Mouse (Mus musculus) myocyte (in vitro differentiated cells): Measurements from ENCODE around the gene Fstl4. TPM values are rescaled to one million over a fixed set of nuclear protein-coding genes. Genes with fewer than 3 reads are reported as not detected.

Experiments used
- H3K27me3 ChIP-seq: one replicate; pipeline ENCODE4 v1.6.1; 2011; ENCODE audit not compliant: control insufficient read depth, insufficient read depth, insufficient read length
- H3K36me3 ChIP-seq: one replicate; pipeline ENCODE4 v1.6.1; 2011; ENCODE audit not compliant: control insufficient read depth, insufficient read depth
- H3K4me2 ChIP-seq: one replicate; pipeline ENCODE4 v1.6.1; 2011; ENCODE audit warnings: low read depth, control low read depth
- H3K4me3 ChIP-seq: one replicate; pipeline ENCODE4 v1.5.1; 2011; ENCODE audit warnings: mild to moderate bottlenecking, control low read depth, moderate library complexity
- H3K79me2 ChIP-seq: one replicate; pipeline ENCODE4 v1.6.1; 2011; ENCODE audit not compliant: control insufficient read depth, insufficient read depth
- H3ac ChIP-seq: one replicate; pipeline ENCODE4 v1.6.1; 2011; ENCODE audit not compliant: control insufficient read depth, insufficient read length
- CEBPB ChIP-seq: IDR thresholded peaks from 2 replicates; pipeline ENCODE4 v1.6.1; 2011; ENCODE audit warnings: mild to moderate bottlenecking, moderate library complexity; ENCODE audit not compliant: poor library complexity, insufficient read depth, severe bottlenecking
- E2F4 ChIP-seq: IDR thresholded peaks from one replicate; pipeline ENCODE4 v1.6.1; 2011; ENCODE audit warnings: mild to moderate bottlenecking, control low read depth, moderate library complexity; ENCODE audit not compliant: insufficient read depth
- MAX ChIP-seq: IDR thresholded peaks from one replicate; pipeline ENCODE4 v1.6.1; 2011; ENCODE audit warnings: low read depth, mild to moderate bottlenecking, control low read depth
- MYOD1 ChIP-seq, 3 experiments: IDR thresholded peaks; one replicate each; pipeline ENCODE4 v1.6.1; 2011; ENCODE audit warnings: control low read depth in 2 of 3, low read depth in 2 of 3, mild to moderate bottlenecking in 2 of 3, moderate library complexity in 1 of 3; ENCODE audit not compliant: insufficient read length in 2 of 3, control insufficient read depth in 1 of 3
- MYOG ChIP-seq, 3 experiments: IDR thresholded peaks; one replicate each; pipeline ENCODE4 v1.6.1; 2011; ENCODE audit warnings: control low read depth in 2 of 3, low read depth in 2 of 3, mild to moderate bottlenecking in 2 of 3; ENCODE audit not compliant: insufficient read length in 2 of 3, control insufficient read depth in 1 of 3, insufficient read depth in 1 of 3
- POLR2A ChIP-seq: IDR thresholded peaks from one replicate; pipeline ENCODE4 v1.6.1; 2011; ENCODE audit warnings: low read depth, mild to moderate bottlenecking, control low read depth, moderate library complexity; ENCODE audit not compliant: insufficient read length
- POLR2AphosphoS2 ChIP-seq: IDR thresholded peaks from one replicate; pipeline ENCODE4 v1.6.1; 2011; ENCODE audit warnings: low read depth, control low read depth; ENCODE audit not compliant: insufficient read length
- REST ChIP-seq: IDR thresholded peaks from one replicate; pipeline ENCODE4 v1.6.1; 2011; ENCODE audit warnings: mild to moderate bottlenecking, control low read depth, moderate library complexity; ENCODE audit not compliant: insufficient read depth, insufficient read length
- SRF ChIP-seq: IDR thresholded peaks from one replicate; pipeline ENCODE4 v1.6.1; 2011; ENCODE audit warnings: low read depth; ENCODE audit not compliant: control insufficient read depth, insufficient read length
- TCF12 ChIP-seq: IDR thresholded peaks from one replicate; pipeline ENCODE4 v1.6.1; 2011; ENCODE audit warnings: mild to moderate bottlenecking, control low read depth; ENCODE audit not compliant: poor library complexity, insufficient read depth, severe bottlenecking
- TCF3 ChIP-seq: IDR thresholded peaks from one replicate; pipeline ENCODE4 v1.6.1; 2011; ENCODE audit warnings: low read depth, control low read depth; ENCODE audit not compliant: insufficient read length
- USF1 ChIP-seq: IDR thresholded peaks from one replicate; pipeline ENCODE4 v1.6.1; 2011; ENCODE audit warnings: low read depth, mild to moderate bottlenecking, control low read depth, moderate library complexity
- polyA plus RNA-seq: library from polyadenylated mRNA; unstranded; fragments of >200 nt; fragmentation: generic; extraction: Trizol; gene quantifications from one replicate; pipeline ENCODE4 v1.2.1, GENCODE M21; 2012; ENCODE audit warnings: missing spikeins

The Fstl4 gene
- polyA plus RNA-seq, 1 experiment = not detected

- Histone ChIP-seq H3K4me2 (no peak overlapping the region), H3K36me3 (no peaks in the 10 kb centered on the region), H3K27me3 (no peaks in the 10 kb centered on the region), H3ac (no peak overlapping the region), H3K4me3 (no peak overlapping the region), H3K79me2 (no peaks in the 10 kb centered on the region)
- TF ChIP-seq MAX = no peak
- no peak for TF ChIP-seq USF1
- TF ChIP-seq TCF12 = no peak
- TF ChIP-seq TCF3 = no peak
Observed at GRCm38 (mm10) chr11:53109701-53110467, 345.4 kb downstream of the Fstl4 start.

- Histone ChIP-seq H3K27me3 (no peaks in the 10 kb centered on the region), H3K79me2 (no peaks in the 10 kb centered on the region), H3K4me3 (no peak overlapping the region), H3K36me3 (no peaks in the 10 kb centered on the region), H3K4me2 (no peak overlapping the region), H3ac (no peak overlapping the region)
- TF ChIP-seq POLR2A (no peak), CEBPB (no peak)
Observed at GRCm38 (mm10) chr11:53115711-53116110, 351.3 kb downstream of the Fstl4 start.

- Histone ChIP-seq H3K79me2 (no peaks in the 10 kb centered on the region), H3K4me2 (no peak overlapping the region), H3K4me3 (no peak overlapping the region), H3K27me3 (no peaks in the 10 kb centered on the region), H3K36me3 (no peaks in the 10 kb centered on the region), H3ac (no peak overlapping the region)
- TF ChIP-seq POLR2AphosphoS2 (no peak), POLR2A (no peak), USF1 (no peak), MYOG (IDR thresholded peaks at IDR 0.05; ENCODE audit: control insufficient read depth in 1 of 3, insufficient read depth in 1 of 3, insufficient read length in 2 of 3, low read depth in 2 of 3) (no peak), REST (no peak), TCF12 (no peak), MYOD1 (IDR thresholded peaks at IDR 0.05; ENCODE audit: control insufficient read depth in 1 of 3, insufficient read length in 2 of 3, low read depth in 2 of 3) (no peak), CEBPB (no peak), E2F4 (no peak), SRF (no peak), TCF3 (no peak), MAX (no peak)
Observed at GRCm38 (mm10) chr11:53116356-53116755, 351.9 kb downstream of the Fstl4 start.

- no peak overlapping the region for H3K4me3 ChIP-seq
- TF ChIP-seq POLR2AphosphoS2 (no peak), SRF (no peak), USF1 (no peak), CEBPB (no peak), MYOG (IDR thresholded peaks at IDR 0.05; ENCODE audit: control insufficient read depth in 1 of 3, insufficient read depth in 1 of 3, insufficient read length in 2 of 3, low read depth in 2 of 3) (no peak), TCF12 (no peak), MAX (no peak), POLR2A (no peak), MYOD1 (IDR thresholded peaks at IDR 0.05; ENCODE audit: control insufficient read depth in 1 of 3, insufficient read length in 2 of 3, low read depth in 2 of 3) (no peak), TCF3 (no peak)
- no peaks in the 10 kb centered on the region for H3K27me3 ChIP-seq
Observed at GRCm38 (mm10) chr11:53118226-53118965, 354.0 kb downstream of the Fstl4 start.

GRCm38 (mm10) chr11:53119966-53120365 is 355.5 kb downstream of the Fstl4 start:
- TF ChIP-seq E2F4 (no peak), MYOG (IDR thresholded peaks at IDR 0.05; ENCODE audit: control insufficient read depth in 1 of 3, insufficient read depth in 1 of 3, insufficient read length in 2 of 3, low read depth in 2 of 3) (no peak), MAX (no peak), POLR2AphosphoS2 (no peak), SRF (no peak), POLR2A (no peak), USF1 (no peak), TCF3 (no peak), REST (no peak), MYOD1 (IDR thresholded peaks at IDR 0.05; ENCODE audit: control insufficient read depth in 1 of 3, insufficient read length in 2 of 3, low read depth in 2 of 3) (no peak), TCF12 (no peak), CEBPB (no peak)
- Histone ChIP-seq H3K27me3 (no peaks in the 10 kb centered on the region), H3K4me2 (no peak overlapping the region), H3K36me3 (no peaks in the 10 kb centered on the region), H3K79me2 (no peaks in the 10 kb centered on the region), H3ac (no peak overlapping the region), H3K4me3 (no peak overlapping the region)

More at GRCm38 (mm10) chr11:53118226-53118965, 354.0 kb downstream of the Fstl4 start:
- H3K4me2 ChIP-seq = no peak overlapping the region
- no peaks in the 10 kb centered on the region for H3K79me2 ChIP-seq
- no peak overlapping the region for H3ac ChIP-seq
- H3K36me3 ChIP-seq = no peaks in the 10 kb centered on the region
